Mouse (Mus musculus): Measurements from ENCODE around the gene Apol8. TPM values are rescaled to one million over a fixed set of nuclear protein-coding genes. Genes with fewer than 3 reads are reported as not detected.

The Apol8 gene
- polyA plus RNA-seq, 1 experiment from 2014 or later, result 0.18 TPM

- H3K4me1 ChIP-seq, result no peaks in the 10 kb centered on the region
- H3K9ac ChIP-seq, result no peak overlapping the region
- H3K36me3 ChIP-seq (replicated peaks), result peaks cover 13% of the 10 kb centered on the region; the same call in 1 of the 2 replicates
- no peak overlapping the region for H3K4me2 ChIP-seq
- no peaks in the 10 kb centered on the region for H3K9me3 ChIP-seq
- no peak overlapping the region for H3K4me3 ChIP-seq
- no peak overlapping the region for H3K27ac ChIP-seq
- 81% methylated on average over 22 of the region's 22 CpGs for WGBS
- H3K27me3 ChIP-seq (replicated peaks), result no peaks in the 10 kb centered on the region
- no peak for ATAC-seq (replicated peaks)
Measured at GRCm38 (mm10) chr15:77761561-77762380, 5.0 kb upstream of the Apol8 start.

GRCm38 (mm10) chr15:77761083-77761482 lies 4.3 kb upstream of the Apol8 start:
- Histone ChIP-seq H3K9me3 (no peaks in the 10 kb centered on the region), H3K4me1 (no peaks in the 10 kb centered on the region), H3K27ac (no peak overlapping the region), H3K4me3 (no peak overlapping the region), H3K9ac (no peak overlapping the region), H3K36me3 (replicated peaks) (peaks cover 13% of the 10 kb centered on the region; the same call in 1 of the 2 replicates), H3K4me2 (no peak overlapping the region), H3K27me3 (replicated peaks) (no peaks in the 10 kb centered on the region)
- WGBS, result 96% methylated on average over 7 of the region's 7 CpGs
- no peak for ATAC-seq (replicated peaks)

- H3K4me1 ChIP-seq, result no peaks in the 10 kb centered on the region
- H3K4me3 ChIP-seq, result no peak overlapping the region
- H3K9ac ChIP-seq, result no peak overlapping the region
- no peak overlapping the region for H3K27ac ChIP-seq
- 95% methylated on average over 16 of the region's 16 CpGs for WGBS
- H3K4me2 ChIP-seq, result no peak overlapping the region
- H3K27me3 ChIP-seq (replicated peaks), result no peaks in the 10 kb centered on the region
- H3K9me3 ChIP-seq, result no peaks in the 10 kb centered on the region
- ATAC-seq (replicated peaks), result no peak
- peaks cover 6% of the 10 kb centered on the region; the same call in 1 of the 2 replicates for H3K36me3 ChIP-seq (replicated peaks)
Measured at GRCm38 (mm10) chr15:77760037-77760436, 3.2 kb upstream of the Apol8 start.

GRCm38 (mm10) chr15:77757586-77758226 lies 903 bp upstream of the Apol8 start:
- 86% methylated on average over 4 of the region's 4 CpGs for WGBS
- Histone ChIP-seq H3K4me3 (no peak overlapping the region), H3K9me3 (no peaks in the 10 kb centered on the region), H3K27ac (no peak overlapping the region), H3K27me3 (replicated peaks) (no peaks in the 10 kb centered on the region), H3K4me2 (no peak overlapping the region), H3K9ac (no peak overlapping the region), H3K4me1 (no peaks in the 10 kb centered on the region), H3K36me3 (replicated peaks) (peaks cover 5% of the 10 kb centered on the region; the same call in 1 of the 2 replicates)
- ATAC-seq (replicated peaks), result no peak

- Histone ChIP-seq H3K36me3 (replicated peaks) (no peaks in the 10 kb centered on the region; the same call in 1 of the 2 replicates), H3K9ac (no peak overlapping the region), H3K4me1 (no peaks in the 10 kb centered on the region), H3K9me3 (no peaks in the 10 kb centered on the region), H3K4me2 (no peak overlapping the region), H3K27me3 (replicated peaks) (no peaks in the 10 kb centered on the region), H3K4me3 (no peak overlapping the region), H3K27ac (no peak overlapping the region)
- no peak for ATAC-seq (replicated peaks)
- WGBS, result 67% methylated on average over 2 of the region's 2 CpGs
Measured at GRCm38 (mm10) chr15:77756081-77756480, 722 bp downstream of the Apol8 start.

- 65% methylated on average over 2 of the region's 2 CpGs for WGBS
- no peak for ATAC-seq (replicated peaks)
- no peak overlapping the region for H3K4me2 ChIP-seq
- H3K9ac ChIP-seq, result no peak overlapping the region
- H3K4me3 ChIP-seq, result no peak overlapping the region
- no peaks in the 10 kb centered on the region for H3K27me3 ChIP-seq (replicated peaks)
- no peaks in the 10 kb centered on the region for H3K9me3 ChIP-seq
- no peak overlapping the region for H3K27ac ChIP-seq
- H3K4me1 ChIP-seq, result no peaks in the 10 kb centered on the region
- H3K36me3 ChIP-seq (replicated peaks), result no peaks in the 10 kb centered on the region
Measured at GRCm38 (mm10) chr15:77755132-77755531, 1.7 kb downstream of the Apol8 start.

GRCm38 (mm10) chr15:77752443-77752842 lies 4.4 kb downstream of the Apol8 start:
- no peak overlapping the region for H3K4me3 ChIP-seq
- no peaks in the 10 kb centered on the region for H3K9me3 ChIP-seq
- no peak overlapping the region for H3K4me2 ChIP-seq
- H3K4me1 ChIP-seq, result no peaks in the 10 kb centered on the region
- no peaks in the 10 kb centered on the region for H3K36me3 ChIP-seq (replicated peaks)
- H3K27me3 ChIP-seq (replicated peaks), result no peaks in the 10 kb centered on the region
- ATAC-seq (replicated peaks), result no peak
- whole genome bisulfite sequencing, result 51% methylated on average over 11 of the region's 11 CpGs
- no peak overlapping the region for H3K27ac ChIP-seq
- H3K9ac ChIP-seq, result no peak overlapping the region

- Histone ChIP-seq H3K4me2 (no peak overlapping the region), H3K4me3 (no peak overlapping the region), H3K36me3 (replicated peaks) (no peaks in the 10 kb centered on the region), H3K27ac (no peak overlapping the region), H3K4me1 (no peaks in the 10 kb centered on the region), H3K9ac (no peak overlapping the region), H3K27me3 (replicated peaks) (no peaks in the 10 kb centered on the region), H3K9me3 (no peaks in the 10 kb centered on the region)
- 35% methylated on average over 1 of the region's 1 CpGs for WGBS
- ATAC-seq (replicated peaks), result no peak
Measured at GRCm38 (mm10) chr15:77750461-77750860, 6.3 kb downstream of the Apol8 start.

- Histone ChIP-seq H3K9me3 (no peaks in the 10 kb centered on the region), H3K4me1 (no peaks in the 10 kb centered on the region), H3K36me3 (replicated peaks) (no peaks in the 10 kb centered on the region), H3K4me3 (no peak overlapping the region), H3K27ac (no peak overlapping the region), H3K27me3 (replicated peaks) (no peaks in the 10 kb centered on the region), H3K4me2 (no peak overlapping the region), H3K9ac (no peak overlapping the region)
- no peak for ATAC-seq (replicated peaks)
- WGBS, result 93% methylated on average over 10 of the region's 10 CpGs
Measured at GRCm38 (mm10) chr15:77749717-77750116, 7.1 kb downstream of the Apol8 start.

- Histone ChIP-seq H3K4me3 (no peak overlapping the region), H3K27ac (no peak overlapping the region), H3K4me2 (no peak overlapping the region), H3K27me3 (replicated peaks) (no peaks in the 10 kb centered on the region), H3K9me3 (no peaks in the 10 kb centered on the region), H3K9ac (no peak overlapping the region), H3K36me3 (replicated peaks) (no peaks in the 10 kb centered on the region), H3K4me1 (no peaks in the 10 kb centered on the region)
- no peak for ATAC-seq (replicated peaks)
- 90% methylated on average over 3 of the region's 3 CpGs for WGBS
Measured at GRCm38 (mm10) chr15:77748414-77748813, 8.4 kb downstream of the Apol8 start.

- no peaks in the 10 kb centered on the region for H3K36me3 ChIP-seq (replicated peaks)
- WGBS, result 100% methylated on average over 1 of the region's 1 CpGs
- no peak for ATAC-seq (replicated peaks)
Measured at GRCm38 (mm10) chr15:77746326-77746725, 10.5 kb downstream of the Apol8 start.

GRCm38 (mm10) chr15:77745081-77745480 lies 11.7 kb downstream of the Apol8 start:
- no peak for ATAC-seq (replicated peaks)

More at GRCm38 (mm10) chr15:77746326-77746725, 10.5 kb downstream of the Apol8 start:
- Histone ChIP-seq H3K9ac (no peak overlapping the region), H3K27ac (no peak overlapping the region), H3K27me3 (replicated peaks) (no peaks in the 10 kb centered on the region), H3K4me3 (no peak overlapping the region), H3K4me1 (no peaks in the 10 kb centered on the region), H3K4me2 (no peak overlapping the region), H3K9me3 (no peaks in the 10 kb centered on the region)

GRCm38 (mm10) chr15:77744632-77745031 lies 12.2 kb downstream of the Apol8 start:
- Histone ChIP-seq H3K4me3 (no peak overlapping the region), H3K4me1 (no peaks in the 10 kb centered on the region), H3K36me3 (replicated peaks) (no peaks in the 10 kb centered on the region), H3K27me3 (replicated peaks) (no peaks in the 10 kb centered on the region), H3K27ac (no peak overlapping the region), H3K4me2 (no peak overlapping the region), H3K9me3 (no peaks in the 10 kb centered on the region), H3K9ac (no peak overlapping the region)
- WGBS, result 39% methylated on average over 5 of the region's 5 CpGs
- no peak for ATAC-seq (replicated peaks)

More at GRCm38 (mm10) chr15:77745081-77745480, 11.7 kb downstream of the Apol8 start:
- Histone ChIP-seq H3K4me3 (no peak overlapping the region), H3K27ac (no peak overlapping the region), H3K9me3 (no peaks in the 10 kb centered on the region), H3K4me1 (no peaks in the 10 kb centered on the region), H3K36me3 (replicated peaks) (no peaks in the 10 kb centered on the region), H3K27me3 (replicated peaks) (no peaks in the 10 kb centered on the region), H3K9ac (no peak overlapping the region), H3K4me2 (no peak overlapping the region)

Measured in midbrain, embryonic 15.5 days (tissue).